Mouse (Mus musculus) stomach, embryonic 14.5 days (tissue): ENCODE results near the gene Hdac5. TPM values are rescaled to one million over a fixed set of nuclear protein-coding genes. Genes with fewer than 3 reads are reported as not detected.

Experiments used
- ATAC-seq: fragments of 200-750 bp; cut with Nextera tagmentation; 2 replicates; pipeline ENCODE4 v1.8.0; 2017; ENCODE audit warnings: low read depth, moderate TSS enrichment; ENCODE audit not compliant: insufficient number of reproducible peaks, insufficient read depth, low FRiP score
- H3K27ac ChIP-seq: fragments of 300-500 bp; sonication (generic); 2 replicates; pipeline ENCODE4 v1.5.1; 2014; ENCODE audit warnings: mild to moderate bottlenecking, low read length, moderate library complexity, mixed read lengths
- H3K27me3 ChIP-seq: fragments of 300-500 bp; sonication (generic); 2 replicates; pipeline ENCODE4 v1.6.1; 2014; ENCODE audit warnings: low read length, control low read depth, mixed read lengths; ENCODE audit not compliant: control insufficient read depth, insufficient read depth
- H3K36me3 ChIP-seq: fragments of 300-500 bp; sonication (generic); 2 replicates; pipeline ENCODE4 v1.6.1; 2014; ENCODE audit warnings: mild to moderate bottlenecking, control low read depth, low read length, moderate library complexity, mixed read lengths; ENCODE audit not compliant: control insufficient read depth, insufficient read depth
- H3K4me1 ChIP-seq: fragments of 300-500 bp; sonication (generic); 2 replicates; pipeline ENCODE4 v1.6.1; 2014; ENCODE audit warnings: low read length, control low read depth, mixed read lengths; ENCODE audit not compliant: control insufficient read depth, insufficient read depth
- H3K4me2 ChIP-seq: fragments of 300-500 bp; sonication (generic); replicated peaks from 2 replicates; pipeline ENCODE4 v1.6.1; 2014; ENCODE audit warnings: low read depth, low read length, control low read depth
- H3K4me3 ChIP-seq: fragments of 300-500 bp; sonication (generic); 2 replicates; pipeline ENCODE4 v1.5.1; 2014; ENCODE audit warnings: low read depth, low read length, control low read depth
- H3K9ac ChIP-seq: fragments of 300-500 bp; sonication (generic); replicated peaks from 2 replicates; pipeline ENCODE4 v1.6.1; 2014; ENCODE audit warnings: low read depth, mild to moderate bottlenecking, control low read depth, low read length, moderate library complexity, mixed read lengths
- H3K9me3 ChIP-seq: fragments of 300-500 bp; sonication (generic); 2 replicates; pipeline ENCODE4 v1.6.1; 2016; ENCODE audit warnings: low read depth, low read length, control low read depth; ENCODE audit not compliant: control insufficient read depth
- WGBS: fragments of 180-500 bp; shearing (Covaris S2); extraction: QIAGEN DNeasy Blood & Tissue Kit; methylation state at CpG from one replicate; pipeline ENCODE4 v1.1.7; 2014; 5-methylcytosine and 5-hydroxymethylcytosine counted together
- microRNA-seq: library from miRNA; unstranded; fragments of <30 nt; microRNA quantifications from one replicate; pipeline ENCODE4, GENCODE M21; 2016
- polyA plus RNA-seq: library from polyadenylated mRNA; unstranded; fragments of >200 nt; fragmentation: Nextera tagmentation; extraction: Ambion mirVana; gene quantifications from 2 replicates; pipeline ENCODE4 v1.2.1, GENCODE M21; 2014

Gene Hdac5
- polyA plus RNA-seq, 1 experiment from 2014 or later, result 46.4 TPM

DNA sequence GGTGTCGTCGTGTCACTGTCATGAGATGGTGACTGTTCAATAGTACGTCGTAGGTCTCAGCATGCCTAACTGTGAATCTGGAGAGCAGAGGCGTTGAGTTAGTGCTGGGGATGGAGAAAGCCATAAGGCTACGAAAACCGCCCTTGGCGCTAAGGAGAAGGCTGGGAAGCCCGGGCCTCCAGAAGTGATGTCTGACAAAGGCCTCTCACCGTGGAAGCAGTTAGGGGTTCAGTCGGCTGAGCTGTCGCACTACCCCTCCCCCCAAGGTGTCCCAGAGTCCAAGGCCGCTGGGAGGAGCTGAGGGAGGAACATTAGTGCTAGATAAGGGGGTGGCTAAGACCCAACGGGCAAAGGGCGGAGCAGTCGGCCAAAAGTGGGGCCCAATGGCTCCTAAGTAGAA is 84.0 kb downstream of the Hdac5 start:
- Histone ChIP-seq H3K4me2 (0 out of 2 replicates have a peak overlapping the region, but pooled peaks have one; percentile 38), H3K27me3 (peaks cover 42% of the 10 kb centered on the region), H3K27ac (no peak overlapping the region), H3K4me3 (peak overlapping the region; percentile 28), H3K9ac (no peak overlapping the region), H3K9me3 (no peaks in the 10 kb centered on the region), H3K36me3 (no peaks in the 10 kb centered on the region), H3K4me1 (peaks cover 14% of the 10 kb centered on the region; the same call in 1 of the 2 replicates)
- 8% methylated on average over 16 of the region's 16 CpGs for WGBS
- no peak for ATAC-seq

DNA sequence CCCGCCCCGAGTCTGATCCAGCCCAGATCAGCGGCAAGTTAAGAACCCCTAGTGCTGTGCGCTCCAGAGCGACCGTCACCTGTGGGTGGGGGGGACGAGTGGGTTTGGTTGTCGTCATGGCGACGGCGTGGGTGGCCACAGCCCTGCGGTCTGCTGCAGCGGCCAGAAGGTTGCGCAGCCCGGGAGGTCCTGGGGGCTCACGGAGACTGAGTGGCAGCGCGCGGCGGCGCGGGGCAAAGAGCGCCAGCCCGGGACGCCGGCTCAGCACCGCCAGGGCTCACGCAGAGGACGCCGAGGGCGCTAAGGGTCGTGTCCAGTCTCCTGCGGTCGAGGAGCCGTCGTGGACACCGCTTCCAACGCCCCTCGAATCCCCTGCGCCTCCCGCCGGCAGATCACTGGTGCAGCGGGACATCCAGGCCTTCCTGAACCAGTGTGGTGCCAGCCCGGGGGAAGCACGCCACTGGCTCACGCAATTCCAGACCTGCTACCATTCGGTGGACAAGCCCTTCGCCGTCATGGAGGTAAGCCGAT is 84.4 kb downstream of the Hdac5 start, which contains the start of gene Nags:
Nags (plus strand) TSS at position 43 of the 531 bp plus-strand sequence.
- H3K27me3 ChIP-seq, result peaks cover 42% of the 10 kb centered on the region
- no peak within 1 kb of the TSS for H3K27ac ChIP-seq
- WGBS, result 3% methylated on average over 41 of the region's 50 CpGs
- peak within 1 kb of the TSS; percentile 38 for H3K4me2 ChIP-seq
- no peak for ATAC-seq
- H3K9ac ChIP-seq, result no peak within 1 kb of the TSS
- H3K36me3 ChIP-seq, result no peaks in the 10 kb centered on the region
- peak within 1 kb of the TSS; percentile 28 for H3K4me3 ChIP-seq
- peaks cover 14% of the 10 kb centered on the region; the same call in 1 of the 2 replicates for H3K4me1 ChIP-seq
- H3K9me3 ChIP-seq, result no peaks in the 10 kb centered on the region

DNA sequence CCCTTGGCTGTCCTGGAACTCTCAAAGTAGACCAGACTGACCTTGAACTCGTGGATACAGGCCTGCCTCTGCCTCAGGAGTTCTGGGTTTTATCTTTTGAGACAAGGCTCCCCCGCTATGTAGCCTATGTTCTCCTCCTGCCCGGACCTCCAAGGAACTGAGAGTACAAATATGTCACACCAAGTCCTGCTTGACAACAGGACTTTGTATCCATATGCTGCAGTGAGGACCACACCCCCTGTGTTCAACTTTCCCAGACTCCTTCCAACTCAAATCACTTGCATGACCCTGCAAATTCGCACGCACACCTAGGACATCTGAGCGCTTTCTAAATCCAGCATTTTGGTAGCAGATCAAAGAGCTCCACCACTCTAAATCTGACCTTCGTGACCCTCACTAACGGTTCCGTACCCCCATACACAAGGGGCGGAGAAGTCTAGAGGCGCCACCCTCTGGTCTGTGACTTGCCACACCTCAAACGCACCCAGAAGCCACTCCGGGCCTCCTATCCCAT is 85.0 kb downstream of the Hdac5 start:
- H3K4me3 ChIP-seq, result peak overlapping the region; percentile 28
- H3K36me3 ChIP-seq, result no peaks in the 10 kb centered on the region
- WGBS, result 23% methylated on average over 13 of the region's 13 CpGs
- no peak overlapping the region for H3K27ac ChIP-seq
- H3K9ac ChIP-seq, result no peak overlapping the region
- no peak; the same call in 1 of the 2 replicates for ATAC-seq
- H3K27me3 ChIP-seq, result peaks cover 42% of the 10 kb centered on the region
- H3K4me1 ChIP-seq, result peaks cover 14% of the 10 kb centered on the region; the same call in 1 of the 2 replicates
- peak overlapping the region; percentile 38 for H3K4me2 ChIP-seq
- no peaks in the 10 kb centered on the region for H3K9me3 ChIP-seq

Small RNAs within 50 kb of the gene (microRNA-seq; reads per million reads assigned to microRNA genes)
- not detected for gene Mir8101

Other genes with a start within 250 kb of the Hdac5 start
- gene Cfap97d1, start 245.9 kb downstream of the Hdac5 start, polyA plus RNA-seq, result not detected in 2 replicates
- gene Dusp3, start 243.2 kb downstream of the Hdac5 start, polyA plus RNA-seq, result 25.3 and 27.3 TPM in 2 replicates
- gene Mpp3, start 201.7 kb downstream of the Hdac5 start, polyA plus RNA-seq, result 7.1 and 9.4 TPM in 2 replicates
- gene Cd300lg, start 188.7 kb downstream of the Hdac5 start, polyA plus RNA-seq, result 1.1 and 1.2 TPM in 2 replicates
- gene Mpp2, start 141.7 kb downstream of the Hdac5 start, polyA plus RNA-seq, result 8.4 and 8.5 TPM in 2 replicates
- gene Ppy, start 128.8 kb downstream of the Hdac5 start, polyA plus RNA-seq, result not detected in 2 replicates
- 5.2 and 11.2 TPM in 2 replicates for gene Pyy, start 122.3 kb downstream of the Hdac5 start, polyA plus RNA-seq
- not detected in 2 replicates for gene Nags, start 84.7 kb downstream of the Hdac5 start, polyA plus RNA-seq
- 23.0 and 24.8 TPM in 2 replicates for gene Tmem101, start 73.8 kb downstream of the Hdac5 start, polyA plus RNA-seq
- gene Lsm12, start 44.9 kb downstream of the Hdac5 start, polyA plus RNA-seq, result 88.2 and 88.5 TPM in 2 replicates
- 34.4 and 36.6 TPM in 2 replicates for gene G6pc3, start 40.5 kb downstream of the Hdac5 start, polyA plus RNA-seq
- 11.4 and 11.8 TPM in 2 replicates for gene BC030867, start 18.7 kb upstream of the Hdac5 start, polyA plus RNA-seq
- gene Asb16, start 38.6 kb upstream of the Hdac5 start, polyA plus RNA-seq, result not detected in 2 replicates
- 53.0 and 55.0 TPM in 2 replicates for gene Tmub2, start 54.8 kb upstream of the Hdac5 start, polyA plus RNA-seq
- 18.7 and 19.0 TPM in 2 replicates for gene Atxn7l3, start 66.5 kb upstream of the Hdac5 start, polyA plus RNA-seq
- 77.3 and 87.2 TPM in 2 replicates for gene Ubtf, start 89.6 kb upstream of the Hdac5 start, polyA plus RNA-seq
- gene Slc4a1, start 136.0 kb upstream of the Hdac5 start, polyA plus RNA-seq, result 4.2 and 4.6 TPM in 2 replicates
- gene Rundc3a, start 163.2 kb upstream of the Hdac5 start, polyA plus RNA-seq, result 7.9 and 9.7 TPM in 2 replicates
- gene Slc25a39, start 177.8 kb upstream of the Hdac5 start, polyA plus RNA-seq, result 215 and 216 TPM in 2 replicates
- gene Grn, start 200.1 kb upstream of the Hdac5 start, polyA plus RNA-seq, result 112 and 122 TPM in 2 replicates
- gene Fam171a2, start 217.5 kb upstream of the Hdac5 start, polyA plus RNA-seq, result 7.1 and 8.0 TPM in 2 replicates
- gene Itga2b, start 240.0 kb upstream of the Hdac5 start, polyA plus RNA-seq, result 6.4 and 7.5 TPM in 2 replicates